Mouse (Mus musculus) CD4-positive naive resting alpha-beta T cell, adult 57 days (primary cell): ENCODE data around the gene Scgb2b19. TPM values are rescaled to one million over a fixed set of nuclear protein-coding genes. Genes with fewer than 3 reads are reported as not detected.

ENCODE experiments used
- total RNA-seq: library from RNA; stranded (reverse); gene quantifications from one replicate; pipeline ENCODE4 v1.2.4, GENCODE M21; 2023

Scgb2b19 gene
- not detected for total RNA-seq

GRCm38 (mm10) chr7:33280238-33280637 lies at the start of gene Scgb2b19:
Gene Scgb2b19 (minus strand): TSS chr7:33280338.

GRCm38 (mm10) chr7:33286991-33287390 lies 6.9 kb upstream of the Scgb2b19 start, which contains the start of gene Scgb1b19:
Gene Scgb1b19 (plus strand): TSS chr7:33287291.

Other genes starting within 250 kb of the Scgb2b19 start
- not detected for gene Scgb2b17, start 223.8 kb downstream of the Scgb2b19 start, total RNA-seq
- gene Scgb1b17, start 216.9 kb downstream of the Scgb2b19 start, total RNA-seq: not detected
- not detected for gene Scgb2b18, start 106.5 kb downstream of the Scgb2b19 start, total RNA-seq
- not detected for gene Scgb1b18, start 94.8 kb downstream of the Scgb2b19 start, total RNA-seq
- not detected for gene Scgb1b19, start 7.0 kb upstream of the Scgb2b19 start, total RNA-seq
- not detected for gene Scgb2b20, start 86.0 kb upstream of the Scgb2b19 start, total RNA-seq
- not detected for gene Scgb1b20, start 92.9 kb upstream of the Scgb2b19 start, total RNA-seq
- gene Scgb2b21, start 240.1 kb upstream of the Scgb2b19 start, total RNA-seq: not detected